Mouse (Mus musculus) kidney, adult 2 months (tissue): ENCODE data around the gene Ddx56.

ENCODE experiments used
- CTCF ChIP-seq: fragments of 200-500 bp; conservative IDR thresholded peaks from 2 replicates; pipeline ENCODE4 v1.5.1; 2011; ENCODE audit warnings: low read depth, mild to moderate bottlenecking, control low read depth, low read length, moderate library complexity, mixed read lengths; ENCODE audit not compliant: insufficient read depth, insufficient read length
- POLR2A ChIP-seq: fragments of 200-500 bp; IDR thresholded peaks from one replicate; pipeline ENCODE4 v1.6.1; 2011; ENCODE audit warnings: low read depth, low read length, control low read depth

DNA sequence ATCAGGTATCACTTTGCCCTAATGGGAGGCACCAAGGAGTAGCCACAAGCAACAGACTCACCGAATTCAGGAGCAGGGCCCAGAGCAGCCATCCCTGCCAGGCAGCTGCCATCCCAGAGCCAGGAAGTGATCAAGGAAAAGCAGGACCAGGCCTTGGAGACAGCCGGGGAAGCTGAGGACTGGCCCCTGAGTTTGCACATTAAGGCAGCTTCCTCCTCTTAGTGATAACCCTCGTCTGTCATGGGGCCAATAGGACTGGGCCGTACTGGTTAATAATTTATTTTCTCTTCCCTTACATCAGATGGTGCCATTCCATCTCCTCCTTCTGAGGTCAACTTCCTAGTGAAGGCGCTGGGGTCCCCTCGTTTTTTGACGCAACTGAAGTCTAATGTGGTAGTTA, 37.6 kb downstream of the Ddx56 start, which contains the start of gene Npc1l1:
- TF ChIP-seq POLR2A (no peak), CTCF (no peak)
